Mouse (Mus musculus) intestine, embryonic 16.5 days (tissue): ENCODE measurements around the gene Tnfrsf8. TPM values are rescaled to one million over a fixed set of nuclear protein-coding genes. Genes with fewer than 3 reads are reported as not detected.
A peak's percentile ranks its signal among the peaks of the same experiment; 100 is the strongest.

Experiments
- ATAC-seq: fragments of 200-750 bp; cut with Nextera tagmentation; 2 replicates; pipeline ENCODE4 v1.8.0; 2017; ENCODE audit warnings: moderate TSS enrichment, moderate library complexity
- H3K27ac ChIP-seq: fragments of 300-500 bp; sonication (generic); 2 replicates; pipeline ENCODE4 v1.5.1; 2014; ENCODE audit warnings: mild to moderate bottlenecking, low read length
- H3K27me3 ChIP-seq: fragments of 300-500 bp; sonication (generic); replicated peaks from 2 replicates; pipeline ENCODE4 v1.6.1; 2014; ENCODE audit warnings: low read length, control low read depth, mixed read lengths; ENCODE audit not compliant: control insufficient read depth, insufficient read depth
- H3K36me3 ChIP-seq: fragments of 300-500 bp; sonication (generic); 2 replicates; pipeline ENCODE4 v1.6.1; 2014; ENCODE audit warnings: low read length, control low read depth; ENCODE audit not compliant: control insufficient read depth, insufficient read depth
- H3K4me1 ChIP-seq: fragments of 300-500 bp; sonication (generic); 2 replicates; pipeline ENCODE4 v1.6.1; 2014; ENCODE audit warnings: low read length, control low read depth, mixed read lengths; ENCODE audit not compliant: control insufficient read depth, insufficient read depth
- H3K4me2 ChIP-seq: fragments of 300-500 bp; sonication (generic); 2 replicates; pipeline ENCODE4 v1.6.1; 2014; ENCODE audit warnings: low read depth, low read length, control low read depth
- H3K4me3 ChIP-seq: fragments of 300-500 bp; sonication (generic); 2 replicates; pipeline ENCODE4 v1.5.1; 2014; ENCODE audit warnings: mild to moderate bottlenecking, low read length
- H3K9ac ChIP-seq: fragments of 300-500 bp; sonication (generic); 2 replicates; pipeline ENCODE4 v1.6.1; 2014; ENCODE audit warnings: low read depth, low read length
- H3K9me3 ChIP-seq: fragments of 300-500 bp; sonication (generic); 2 replicates; pipeline ENCODE4 v1.6.1; 2016; ENCODE audit warnings: low read length, control low read depth; ENCODE audit not compliant: control insufficient read depth
- WGBS: fragments of 180-500 bp; shearing (Covaris S2); extraction: QIAGEN DNeasy Blood & Tissue Kit; methylation state at CpG from one replicate; pipeline ENCODE4 v1.1.7; 2014; 5-methylcytosine and 5-hydroxymethylcytosine counted together
- polyA plus RNA-seq: library from polyadenylated mRNA; unstranded; fragments of >200 nt; fragmentation: Nextera tagmentation; extraction: Ambion mirVana; gene quantifications from 2 replicates; pipeline ENCODE4 v1.2.1, GENCODE M21; 2015

Gene Tnfrsf8
- polyA plus RNA-seq, 1 experiment from 2014 or later: not detected

DNA sequence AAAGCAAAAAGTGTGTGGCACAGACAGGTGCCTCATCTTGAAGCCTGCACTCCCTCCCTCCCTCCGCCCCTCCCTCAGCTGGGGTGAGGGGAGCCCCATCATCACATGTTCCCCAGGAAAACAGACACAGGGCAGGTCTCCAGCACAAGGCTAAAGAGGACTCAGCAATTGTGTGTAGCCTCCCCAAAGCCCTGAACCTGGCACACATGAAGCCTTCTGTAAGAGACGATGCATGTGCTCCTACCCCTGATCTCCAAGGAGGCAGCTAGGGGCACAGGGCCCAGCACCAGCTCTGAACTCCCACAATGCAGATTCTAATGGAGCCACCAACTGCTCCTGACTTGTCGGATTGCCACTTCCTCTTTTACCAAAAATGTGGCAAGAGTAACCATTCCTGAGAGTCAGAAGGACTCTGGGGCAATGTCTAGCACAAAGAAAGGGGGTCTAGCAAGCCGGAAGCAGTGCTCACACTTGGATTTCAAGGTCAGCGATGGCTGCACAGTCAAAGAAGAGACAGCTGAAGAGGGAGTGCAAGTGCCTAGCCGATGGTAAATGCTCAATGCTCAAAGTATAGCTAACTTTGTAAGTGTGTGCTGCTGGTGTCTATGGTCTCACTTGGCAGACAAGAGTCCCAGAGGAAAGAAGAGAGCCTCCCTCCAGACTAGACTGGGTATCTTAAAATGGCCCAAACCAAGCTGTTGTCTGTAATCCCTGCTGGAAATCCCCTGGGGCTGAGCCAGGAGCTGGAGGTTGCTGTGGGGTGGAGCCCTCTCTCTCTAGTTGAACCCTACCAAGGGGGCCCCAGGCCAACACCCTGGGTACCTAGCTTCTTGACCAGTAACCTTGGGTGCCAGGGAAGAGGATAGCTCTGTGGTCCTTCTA is 38.4 kb downstream of the Tnfrsf8 start:
- Histone ChIP-seq H3K9ac (no peak overlapping the region), H3K27me3 (no peaks in the 10 kb centered on the region), H3K4me1 (no peaks in the 10 kb centered on the region), H3K27ac (no peak overlapping the region), H3K36me3 (no peaks in the 10 kb centered on the region), H3K4me3 (no peak overlapping the region), H3K4me2 (no peak overlapping the region), H3K9me3 (no peaks in the 10 kb centered on the region)
- no peak for ATAC-seq
- 81% methylated on average over 6 of the region's 6 CpGs for WGBS

DNA sequence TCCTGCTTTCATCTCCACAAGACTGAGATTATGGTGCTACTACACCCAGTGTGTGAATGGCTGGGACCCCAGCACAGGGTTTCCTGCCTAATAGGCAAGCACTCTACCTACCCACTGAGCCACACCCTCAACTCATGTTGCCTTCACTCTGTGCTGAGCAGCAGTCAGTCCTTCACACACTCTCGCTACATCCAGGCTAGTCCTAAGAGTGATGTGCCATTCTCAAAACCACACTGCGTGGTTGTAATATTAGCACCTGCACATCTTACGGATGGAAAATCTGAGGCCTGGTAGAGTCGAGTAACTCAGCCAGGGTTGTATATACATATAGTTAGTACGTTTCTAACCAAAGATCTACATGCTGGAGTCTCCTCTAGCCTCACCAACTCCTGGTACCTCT is 40.1 kb downstream of the Tnfrsf8 start:
- WGBS: 94% methylated on average over 5 of the region's 5 CpGs
- ATAC-seq: no peak
- H3K9ac ChIP-seq: no peak overlapping the region
- no peak overlapping the region for H3K4me3 ChIP-seq
- H3K36me3 ChIP-seq: no peaks in the 10 kb centered on the region
- H3K9me3 ChIP-seq: no peaks in the 10 kb centered on the region
- H3K4me1 ChIP-seq: no peaks in the 10 kb centered on the region
- no peak overlapping the region for H3K27ac ChIP-seq
- no peak overlapping the region for H3K4me2 ChIP-seq
- no peaks in the 10 kb centered on the region for H3K27me3 ChIP-seq

DNA sequence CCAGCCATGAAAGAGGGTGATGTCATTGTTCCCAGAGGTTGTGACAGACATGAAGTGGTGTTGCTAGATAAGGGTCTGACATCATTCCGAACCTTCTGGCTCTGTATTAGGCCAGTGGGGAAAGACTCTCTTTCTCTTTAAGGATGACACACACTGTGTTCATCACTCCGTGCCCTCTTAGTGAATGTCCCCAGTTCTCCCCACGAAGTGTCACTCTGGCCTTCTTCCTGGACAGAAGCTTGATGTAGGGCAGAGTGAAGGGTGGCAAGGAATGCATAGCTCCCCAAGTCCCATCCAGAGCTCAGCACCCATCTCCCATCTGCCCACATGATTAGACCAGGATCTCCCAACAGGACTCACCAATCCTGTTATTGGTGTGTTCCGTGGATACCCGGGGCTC is 41.0 kb downstream of the Tnfrsf8 start:
- 91% methylated on average over 5 of the region's 5 CpGs for WGBS
- no peak overlapping the region for H3K27ac ChIP-seq

DNA sequence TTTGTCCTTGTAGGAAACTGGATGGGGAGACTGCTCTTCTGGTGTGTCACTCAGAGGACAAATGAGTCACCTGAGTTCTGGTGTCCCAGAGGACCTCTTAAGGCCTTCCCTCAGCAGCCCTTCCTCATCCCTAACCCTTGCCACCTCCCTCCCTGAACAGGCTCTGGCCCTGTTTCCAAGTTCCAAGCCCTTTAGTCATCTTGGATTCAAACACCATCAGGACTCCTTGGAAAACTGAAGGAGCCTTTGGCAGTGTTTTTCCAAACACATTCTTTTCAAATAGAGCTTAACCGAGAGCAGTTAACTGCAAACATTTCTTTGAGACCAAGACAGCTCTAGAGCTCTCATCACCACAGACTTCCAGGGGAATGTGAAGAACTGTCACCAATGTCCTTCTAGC is 42.2 kb downstream of the Tnfrsf8 start:
- Histone ChIP-seq H3K9ac (no peak overlapping the region), H3K4me1 (no peaks in the 10 kb centered on the region), H3K4me2 (no peak overlapping the region), H3K4me3 (no peak overlapping the region), H3K27me3 (no peaks in the 10 kb centered on the region), H3K27ac (peak overlapping the region; percentile 73), H3K9me3 (no peaks in the 10 kb centered on the region), H3K36me3 (no peaks in the 10 kb centered on the region)
- ATAC-seq: peak; percentile 14; the same call in 1 of the 2 replicates
- 60% methylated on average over 1 of the region's 1 CpGs for WGBS

More for the DNA sequence above, 41.0 kb downstream of the Tnfrsf8 start:
- Histone ChIP-seq H3K4me3 (no peak overlapping the region), H3K9me3 (no peaks in the 10 kb centered on the region), H3K27me3 (no peaks in the 10 kb centered on the region), H3K4me1 (no peaks in the 10 kb centered on the region), H3K36me3 (no peaks in the 10 kb centered on the region), H3K9ac (no peak overlapping the region), H3K4me2 (no peak overlapping the region)
- no peak for ATAC-seq

DNA sequence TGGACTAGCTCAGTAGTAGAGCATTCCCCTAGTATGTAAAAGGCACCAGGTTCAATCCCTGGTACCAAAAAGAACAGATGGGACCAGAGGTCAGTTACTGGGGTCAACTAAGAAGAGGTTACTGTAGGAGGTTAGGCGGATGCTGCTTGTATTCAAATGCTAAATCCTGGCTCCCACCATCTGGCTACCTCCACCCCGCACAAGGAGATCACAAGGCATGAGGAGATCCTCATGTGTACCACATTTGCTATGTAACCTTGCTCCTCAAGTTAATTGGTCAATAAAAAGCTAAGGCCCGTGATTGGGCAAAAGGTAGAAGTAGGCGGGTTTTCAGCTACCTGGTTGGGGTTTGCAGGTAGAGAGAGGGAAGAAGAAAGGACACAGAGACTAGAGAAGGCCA is 43.3 kb downstream of the Tnfrsf8 start:
- no peak overlapping the region for H3K27ac ChIP-seq
- no peak overlapping the region for H3K4me3 ChIP-seq
- H3K27me3 ChIP-seq: no peaks in the 10 kb centered on the region
- H3K36me3 ChIP-seq: no peaks in the 10 kb centered on the region
- 75% methylated on average over 4 of the region's 4 CpGs for WGBS
- H3K9me3 ChIP-seq: no peaks in the 10 kb centered on the region
- no peak overlapping the region for H3K4me2 ChIP-seq
- H3K9ac ChIP-seq: no peak overlapping the region
- no peak for ATAC-seq
- H3K4me1 ChIP-seq: no peaks in the 10 kb centered on the region

DNA sequence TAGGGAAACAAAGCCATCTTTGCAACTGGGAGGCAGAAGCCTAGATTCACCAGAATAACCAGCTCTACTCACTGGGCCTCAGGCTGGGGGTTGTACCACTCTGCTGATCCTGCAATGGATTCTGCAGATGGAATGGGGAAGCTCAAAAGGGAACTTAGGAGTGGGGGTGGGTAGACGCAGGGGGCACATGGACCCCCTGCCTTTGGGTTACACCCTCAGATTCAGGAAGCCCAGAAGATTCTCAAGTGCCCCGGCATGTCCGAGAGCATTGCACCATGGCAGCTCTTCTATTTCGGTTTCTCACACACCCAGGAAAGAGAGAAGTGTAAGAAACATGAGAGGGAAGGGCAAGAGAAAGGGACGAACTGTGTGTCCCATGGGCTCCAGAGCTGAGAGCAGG is 44.8 kb downstream of the Tnfrsf8 start:
- Histone ChIP-seq H3K36me3 (no peaks in the 10 kb centered on the region), H3K27me3 (no peaks in the 10 kb centered on the region), H3K4me3 (no peak overlapping the region), H3K9ac (no peak overlapping the region), H3K4me2 (no peak overlapping the region), H3K27ac (no peak overlapping the region), H3K4me1 (no peaks in the 10 kb centered on the region), H3K9me3 (no peaks in the 10 kb centered on the region)
- WGBS: 84% methylated on average over 5 of the region's 5 CpGs
- no peak for ATAC-seq

DNA sequence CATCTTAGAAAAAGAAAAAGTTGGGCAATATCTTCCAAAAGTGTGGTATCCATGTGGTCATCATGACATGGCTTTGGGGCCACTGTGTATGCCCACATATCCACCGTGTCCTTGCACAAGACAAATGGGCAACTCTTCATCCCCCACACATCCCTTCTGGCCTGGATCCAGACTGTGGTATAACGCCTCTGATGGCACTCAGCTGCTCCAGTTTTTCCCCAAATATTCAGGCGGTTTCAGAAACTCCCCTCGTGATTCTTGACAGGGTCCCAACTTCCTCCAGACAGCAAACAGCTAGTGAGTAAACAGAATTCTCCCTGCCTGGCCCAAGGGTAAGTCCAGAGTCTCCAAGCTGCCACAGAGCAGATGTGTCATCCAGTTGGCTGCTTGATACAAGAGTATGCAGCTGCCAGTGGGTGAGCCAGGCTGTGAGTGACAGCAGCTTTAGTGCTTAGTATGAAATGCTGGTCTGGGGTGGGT is 47.3 kb downstream of the Tnfrsf8 start:
- ATAC-seq: no peak

DNA sequence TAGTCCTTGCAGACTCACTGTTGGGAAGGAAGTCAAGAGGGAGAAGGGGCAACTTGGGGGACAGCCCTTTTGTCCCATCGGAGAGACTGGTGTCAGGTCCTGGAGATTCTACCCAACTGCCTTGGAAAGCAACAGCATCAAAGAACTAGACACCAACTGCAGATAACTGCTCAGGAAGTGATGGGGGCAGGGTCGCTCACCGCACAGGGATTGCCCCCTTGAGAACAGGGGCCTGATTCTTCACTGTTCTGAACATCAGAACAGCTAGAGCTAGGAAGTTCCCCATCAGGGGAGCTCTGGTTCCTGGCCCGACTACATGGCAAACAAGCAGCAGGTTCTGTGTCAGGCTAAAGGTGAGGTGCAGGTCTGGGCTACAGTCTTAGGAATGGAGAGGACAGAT is 48.5 kb downstream of the Tnfrsf8 start:
- 77% methylated on average over 4 of the region's 4 CpGs for WGBS
- H3K27me3 ChIP-seq: no peaks in the 10 kb centered on the region
- no peaks in the 10 kb centered on the region for H3K9me3 ChIP-seq
- no peak overlapping the region for H3K4me3 ChIP-seq
- no peak overlapping the region for H3K9ac ChIP-seq
- peaks cover 5% of the 10 kb centered on the region; the same call in 1 of the 2 replicates for H3K4me1 ChIP-seq
- no peak overlapping the region for H3K27ac ChIP-seq
- ATAC-seq: no peak
- H3K4me2 ChIP-seq: no peak overlapping the region
- H3K36me3 ChIP-seq: no peaks in the 10 kb centered on the region

More for the DNA sequence above, 47.3 kb downstream of the Tnfrsf8 start:
- Histone ChIP-seq H3K36me3 (no peaks in the 10 kb centered on the region), H3K9ac (no peak overlapping the region), H3K27me3 (no peaks in the 10 kb centered on the region), H3K4me2 (no peak overlapping the region), H3K4me1 (peaks cover 5% of the 10 kb centered on the region; the same call in 1 of the 2 replicates), H3K27ac (no peak overlapping the region), H3K9me3 (no peaks in the 10 kb centered on the region), H3K4me3 (no peak overlapping the region)
- 61% methylated on average over 4 of the region's 4 CpGs for WGBS

DNA sequence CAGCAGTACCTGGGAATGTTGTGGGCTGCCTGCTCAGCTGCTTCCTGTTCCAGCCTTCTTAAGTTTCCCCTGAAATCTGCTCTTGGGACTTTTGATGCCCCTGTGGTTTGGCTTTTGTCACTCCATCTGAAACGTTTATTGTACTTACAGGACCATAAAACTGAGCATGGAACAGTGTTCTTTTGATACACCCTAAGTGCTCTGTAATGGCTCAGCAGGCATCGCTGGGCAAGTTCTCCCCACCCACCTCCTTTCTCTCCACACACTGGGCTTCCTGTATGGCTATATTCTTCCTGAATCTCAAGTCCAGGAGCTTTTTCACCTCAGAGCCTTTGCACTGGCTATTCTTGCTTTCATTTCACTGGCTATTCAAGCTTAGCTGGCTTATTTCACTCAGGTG is 50.2 kb downstream of the Tnfrsf8 start:
- 12% methylated on average over 2 of the region's 2 CpGs for WGBS
- peak; percentile 92 for ATAC-seq
- Histone ChIP-seq H3K9ac (no peak overlapping the region), H3K27ac (peak overlapping the region; percentile 33; the same call in 1 of the 2 replicates), H3K4me1 (peaks cover 5% of the 10 kb centered on the region; the same call in 1 of the 2 replicates), H3K27me3 (no peaks in the 10 kb centered on the region), H3K36me3 (no peaks in the 10 kb centered on the region), H3K9me3 (no peaks in the 10 kb centered on the region), H3K4me2 (no peak overlapping the region), H3K4me3 (no peak overlapping the region)
